ENCODE assay signal across 12 mouse cellular contexts in the genomic region with DNA sequence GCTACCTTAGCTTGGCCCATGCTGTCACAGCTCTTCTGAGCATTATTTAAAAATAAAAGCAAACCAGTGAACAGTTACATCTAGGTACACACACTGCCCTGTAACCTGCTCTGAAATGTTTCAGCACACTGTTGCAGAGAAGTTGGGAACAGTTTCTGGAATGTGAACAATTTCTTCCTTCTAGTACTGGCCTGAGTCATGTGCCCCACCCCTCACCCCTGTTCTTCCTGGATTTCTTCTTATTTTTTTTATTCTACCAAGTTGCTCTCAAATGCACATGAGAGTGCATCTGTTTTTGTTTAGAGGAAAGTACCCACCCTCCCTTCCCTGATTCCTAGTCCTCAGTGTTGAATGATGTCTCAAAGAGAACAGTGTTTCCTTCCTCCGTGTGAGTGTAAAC.
DNase-seq lines count a peak whose midpoint lies in the region; ATAC-seq lines count a peak whose summit lies in the region.
"Had no signal": no experiment of that assay in that cellular context is flagged by ENCODE, and none has a peak within 500 bp of the region (broad histone marks: within the 10 kb centered on the region; RNA-seq: fewer than 3 reads in every experiment).

No protein-coding gene starts in this region.

- peak overlapping the region; percentile 44 for H3K27ac ChIP-seq in heart, embryonic 12.5 days (ENCODE audit: poor library complexity, severe bottlenecking)
- H3K27ac ChIP-seq in intestine, embryonic 15.5 days = 0 out of 2 replicates have a peak overlapping the region, but pooled peaks have one; percentile 15
- H3K27ac ChIP-seq: hindbrain, embryonic 12.5 days; lung, embryonic 15.5 days had no signal

- H3K4me1 ChIP-seq in heart, embryonic 12.5 days (replicated peaks) = peaks cover 12% of the 10 kb centered on the region
- H3K4me1 ChIP-seq in intestine, embryonic 15.5 days (replicated peaks) = no peaks in the 10 kb centered on the region
- H3K4me1 ChIP-seq: hindbrain, embryonic 12.5 days; lung, embryonic 15.5 days had no signal

- H3K9ac ChIP-seq in heart, embryonic 12.5 days = no peak overlapping the region
- H3K9ac ChIP-seq in intestine, embryonic 15.5 days = no peak overlapping the region
- H3K9ac ChIP-seq: hindbrain, embryonic 12.5 days; lung, embryonic 15.5 days had no signal

- H3K9me3 ChIP-seq in heart, embryonic 12.5 days (replicated peaks) = no peaks in the 10 kb centered on the region
- H3K9me3 ChIP-seq in intestine, embryonic 15.5 days = no peaks in the 10 kb centered on the region
- H3K9me3 ChIP-seq: hindbrain, embryonic 12.5 days; lung, embryonic 15.5 days had no signal

- no peaks in the 10 kb centered on the region for H3K27me3 ChIP-seq in heart, embryonic 12.5 days (replicated peaks)
- no peaks in the 10 kb centered on the region for H3K27me3 ChIP-seq in intestine, embryonic 15.5 days (replicated peaks)
- H3K27me3 ChIP-seq: hindbrain, embryonic 12.5 days; lung, embryonic 15.5 days had no signal

- no peak overlapping the region for H3K4me3 ChIP-seq in heart, embryonic 12.5 days
- no peak overlapping the region for H3K4me3 ChIP-seq in intestine, embryonic 15.5 days (replicated peaks)
- H3K4me3 ChIP-seq: hindbrain, embryonic 12.5 days; lung, embryonic 15.5 days had no signal

- no peak overlapping the region for H3K4me2 ChIP-seq in heart, embryonic 12.5 days
- H3K4me2 ChIP-seq in intestine, embryonic 15.5 days (replicated peaks) = no peak overlapping the region
- H3K4me2 ChIP-seq: hindbrain, embryonic 12.5 days; lung, embryonic 15.5 days had no signal

- no peak for DNase-seq in heart, adult 18-20 months
- peak; percentile 21 for DNase-seq in adipocyte (ENCODE audit: low spot score)
- DNase-seq in mesoderm, embryonic 11.5 days (ENCODE audit: low read depth, low spot score) = peak; percentile 39
- no peak for DNase-seq in layer of hippocampus, adult 9-10 months (ENCODE audit: low spot score)
- no peak for DNase-seq in adrenal gland, adult 2 months
- DNase-seq in layer of hippocampus, adult 18-20 months (ENCODE audit: low spot score in 2 of 2) = no peak
- DNase-seq: gastrocnemius, postnatal 10 days; midbrain, embryonic 14.5 days had no signal

- ATAC-seq in heart, embryonic 12.5 days (ENCODE audit: insufficient number of reproducible peaks, low FRiP score) = 0 out of 2 replicates have a peak, but pooled peaks have one; percentile 53
- peak; percentile 71 for ATAC-seq in intestine, embryonic 15.5 days

- WGBS in heart, embryonic 12.5 days = 22% methylated on average over 1 of the region's 1 CpGs
- 4% methylated on average over 1 of the region's 1 CpGs for WGBS in intestine, embryonic 15.5 days

- no peaks in the 10 kb centered on the region for H3K36me3 ChIP-seq in heart, embryonic 12.5 days
- H3K36me3 ChIP-seq in intestine, embryonic 15.5 days = no peaks in the 10 kb centered on the region
- H3K36me3 ChIP-seq: hindbrain, embryonic 12.5 days; lung, embryonic 15.5 days had no signal

Comparison
In these comparisons a context has a peak if more than half of its experiments do, and no peak if none do; other contexts are left out.
1. DNase-seq: peak in adipocyte (single experiment) and mesoderm, embryonic 11.5 days (single experiment); none in heart, adult 18-20 months (0 of 2), layer of hippocampus, adult 9-10 months (single experiment), adrenal gland, adult 2 months (single experiment) and layer of hippocampus, adult 18-20 months (0 of 2).